Mouse (Mus musculus) inflammation-experienced regulatory T-cells, adult 6 months (primary cell): ENCODE results near the gene Mto1. TPM values are rescaled to one million over a fixed set of nuclear protein-coding genes. Genes with fewer than 3 reads are reported as not detected.

Experiments
- ATAC-seq: one replicate; pipeline ENCODE4 v1.8.0; 2017
- polyA plus RNA-seq, 3 experiments: library from polyadenylated mRNA; unstranded; fragments of 100-300 nt; shearing (Covaris generic); gene quantifications; one replicate each; pipeline ENCODE4 v1.2.1; 2017

Gene Mto1
- polyA plus RNA-seq = 10 to 100 TPM; 12.8 to 19.9 (median 16.0) TPM

DNA sequence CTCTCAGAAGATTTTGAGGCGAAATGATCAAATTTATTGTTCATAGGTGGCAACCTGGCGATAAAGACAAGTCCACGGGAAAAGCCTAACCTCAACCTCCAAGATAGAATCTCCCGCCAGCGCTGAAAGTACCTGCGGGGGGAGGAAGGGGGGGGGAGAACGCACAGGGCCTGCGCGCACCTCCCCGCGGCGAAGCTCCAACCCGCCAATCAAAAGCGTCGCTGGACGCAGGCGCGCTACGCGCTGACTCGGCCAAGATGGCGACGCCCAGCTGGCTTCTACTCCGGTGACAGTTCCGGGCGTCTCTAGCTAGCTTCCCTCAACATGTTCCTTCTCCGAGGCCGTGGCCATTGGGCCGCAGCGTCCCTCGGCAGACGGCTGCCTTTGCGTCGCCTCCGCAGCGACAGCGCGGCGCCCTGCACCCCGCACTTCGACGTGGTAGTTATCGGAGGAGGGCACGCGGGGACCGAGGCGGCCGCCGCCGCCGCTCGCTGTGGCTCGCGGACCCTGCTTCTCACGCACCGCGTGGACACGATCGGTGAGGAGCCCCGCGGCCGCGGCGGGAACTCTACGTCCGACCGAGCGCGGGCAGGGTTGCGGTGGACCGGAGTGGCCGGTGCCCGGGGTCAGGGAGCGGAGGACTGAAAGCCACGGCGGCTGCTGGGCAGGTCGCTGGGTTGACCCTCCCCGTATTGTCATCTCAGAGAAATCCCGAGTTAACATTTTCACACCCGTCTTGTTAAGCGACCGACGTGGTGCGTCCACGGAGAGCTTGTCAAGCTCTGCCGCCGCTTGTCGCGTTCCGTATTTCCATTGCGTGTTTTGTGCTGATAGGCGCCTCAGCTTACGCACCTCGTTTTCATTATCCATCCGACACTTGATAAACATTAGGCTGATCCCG, at the start of gene Mto1, which contains the start of gene Gm17324:
TSS of gene Mto1 (plus strand) at position 236 of the 901 bp plus-strand sequence.
TSS of gene Gm17324 (minus strand) at position 814 of the 901 bp plus-strand sequence.
- ATAC-seq = peak; percentile 87

DNA sequence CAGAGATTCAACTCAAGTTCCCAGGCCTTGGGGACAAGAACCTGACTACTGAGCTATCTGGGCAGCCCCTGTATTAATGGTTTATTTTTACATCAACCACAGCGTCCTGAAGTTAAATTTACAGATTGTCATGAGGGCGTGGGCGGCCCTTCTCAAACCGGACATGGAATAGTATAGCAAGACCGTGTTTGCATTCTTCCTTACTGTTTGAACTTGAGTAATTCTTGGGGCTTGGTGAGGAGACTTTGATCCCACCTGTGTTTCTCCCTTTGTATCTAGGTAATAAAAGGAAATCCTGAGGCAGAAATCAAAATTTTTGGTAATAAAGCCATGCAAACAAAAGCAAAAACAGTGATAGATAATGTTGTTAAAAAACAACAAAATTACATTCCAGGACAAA, 47.4 kb upstream of the Mto1 start:
- ATAC-seq = no peak

DNA sequence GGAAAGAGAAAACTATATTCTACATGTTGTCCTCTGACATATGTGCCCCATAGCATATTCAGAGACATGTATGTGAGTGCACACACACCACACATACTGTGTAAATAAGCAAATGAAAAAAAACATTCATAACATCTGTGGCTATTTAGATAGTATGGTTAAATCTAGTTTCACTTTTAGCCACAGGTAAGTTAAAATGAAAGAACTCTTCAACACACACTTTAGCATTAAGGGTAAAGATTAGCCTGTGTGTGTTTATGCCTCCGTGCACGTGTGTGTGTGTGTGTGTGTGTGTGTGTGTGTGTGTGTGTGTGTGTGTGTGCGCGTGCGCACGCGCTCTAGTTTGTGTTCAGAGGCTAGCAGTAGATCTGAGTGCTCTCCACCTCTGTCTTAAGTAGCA, 46.4 kb upstream of the Mto1 start:
- peak; percentile 54 for ATAC-seq

DNA sequence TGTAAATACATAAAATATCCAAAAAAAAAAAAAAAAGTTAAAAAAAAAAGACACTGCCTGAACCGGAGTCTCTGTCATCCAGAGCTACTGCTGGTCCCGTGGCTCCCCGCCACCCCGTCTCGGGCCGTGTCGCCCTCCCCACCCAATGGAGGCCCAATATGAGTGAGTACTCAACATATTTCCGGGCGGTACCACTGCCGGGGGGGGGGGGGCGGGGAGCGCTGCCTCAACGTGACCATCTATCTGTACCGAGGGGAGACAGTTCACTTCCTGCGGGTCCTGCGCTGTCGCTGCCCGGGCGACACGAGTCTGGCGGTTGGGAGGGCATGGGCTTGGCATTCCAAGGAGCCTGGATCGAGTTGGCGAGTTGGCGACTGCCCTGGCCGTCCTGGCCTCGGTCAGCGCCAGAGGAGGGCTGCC, 20.6 kb upstream of the Mto1 start:
- ATAC-seq = peak; percentile 92

DNA sequence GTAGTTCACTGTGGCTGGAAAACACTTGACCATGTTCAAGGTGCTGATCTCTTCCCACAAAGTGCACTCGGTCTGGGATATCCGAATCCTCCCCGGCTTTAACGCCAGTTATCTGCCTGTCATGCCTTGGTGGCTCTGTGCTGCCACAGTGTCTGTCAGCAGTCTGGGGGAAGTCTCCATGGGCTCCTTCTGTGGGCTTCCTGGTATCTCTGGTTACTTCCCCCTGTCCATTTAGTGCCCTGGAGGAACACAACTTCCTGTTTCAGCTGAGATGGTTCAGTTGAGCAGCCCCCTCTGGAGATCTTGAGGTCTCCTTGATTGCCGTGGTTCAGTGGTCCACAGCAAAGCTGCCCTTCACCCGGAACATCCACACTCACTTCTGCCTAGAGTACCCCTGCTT, 19.8 kb upstream of the Mto1 start:
- ATAC-seq = no peak

DNA sequence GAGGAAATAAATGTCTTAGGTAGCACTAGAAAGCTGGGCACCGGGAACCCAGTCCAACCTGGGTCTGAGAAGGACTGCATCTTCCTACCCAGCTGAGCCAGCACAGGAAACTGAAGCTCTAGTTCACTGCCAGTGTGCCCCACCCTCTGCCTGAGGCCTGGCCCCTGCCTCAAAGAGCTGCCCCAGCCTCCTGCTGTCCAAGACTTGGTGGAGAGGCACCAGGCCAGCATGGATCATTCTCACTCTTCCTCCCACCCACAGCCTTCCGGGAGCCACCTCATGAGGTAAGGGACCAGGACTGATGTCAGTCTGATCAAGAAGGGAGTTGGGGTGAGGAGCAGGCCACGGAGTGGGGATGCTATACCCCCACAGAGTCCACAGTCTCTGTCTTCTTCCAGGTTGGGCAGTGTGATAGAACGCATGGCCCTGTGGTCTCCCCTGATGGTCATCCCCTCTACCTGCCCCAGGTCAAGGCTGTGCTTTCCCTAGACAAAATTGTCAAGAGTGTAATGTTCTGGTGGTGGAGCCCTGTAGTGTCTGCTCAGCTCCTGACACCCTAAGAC, 19.1 kb upstream of the Mto1 start:
- ATAC-seq = no peak

DNA sequence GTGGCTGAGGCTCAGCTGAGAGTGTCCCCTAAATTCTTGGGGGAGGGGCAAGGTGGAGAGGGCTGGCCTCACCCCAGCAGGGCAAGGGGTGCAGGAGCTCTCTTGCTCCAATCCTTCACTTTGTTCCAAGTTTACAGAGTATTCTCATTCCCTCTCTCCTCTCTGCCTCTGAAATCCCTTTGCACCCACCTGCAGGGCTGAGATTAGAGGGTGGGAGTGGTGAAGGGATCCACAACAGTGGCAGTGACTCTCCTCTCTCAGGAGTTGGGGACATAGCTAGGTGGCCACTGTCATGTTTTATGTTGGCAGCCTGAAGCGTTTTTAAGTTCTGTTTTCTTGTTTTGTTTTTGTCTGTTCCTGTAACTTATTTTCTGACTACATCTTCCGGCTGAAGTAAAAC, 18.5 kb upstream of the Mto1 start:
- no peak for ATAC-seq

DNA sequence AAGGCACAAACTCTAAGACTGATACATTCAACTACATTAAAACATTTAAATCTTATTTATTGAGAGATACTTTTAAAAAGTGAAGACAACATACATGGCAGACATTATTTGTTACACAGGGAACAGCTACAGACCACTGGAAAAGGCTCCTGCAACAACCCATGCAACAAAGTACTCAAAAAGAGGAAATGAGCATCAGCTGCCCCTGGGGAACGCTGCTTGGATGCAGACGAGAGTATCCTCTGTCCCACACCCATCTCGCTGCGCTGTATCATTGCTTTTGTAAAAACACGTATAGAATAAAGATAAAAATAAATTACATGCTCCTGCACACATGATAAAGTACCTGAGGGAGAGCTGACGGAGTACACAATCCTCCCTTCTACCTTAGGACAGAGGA, 17.5 kb upstream of the Mto1 start:
- ATAC-seq = no peak

DNA sequence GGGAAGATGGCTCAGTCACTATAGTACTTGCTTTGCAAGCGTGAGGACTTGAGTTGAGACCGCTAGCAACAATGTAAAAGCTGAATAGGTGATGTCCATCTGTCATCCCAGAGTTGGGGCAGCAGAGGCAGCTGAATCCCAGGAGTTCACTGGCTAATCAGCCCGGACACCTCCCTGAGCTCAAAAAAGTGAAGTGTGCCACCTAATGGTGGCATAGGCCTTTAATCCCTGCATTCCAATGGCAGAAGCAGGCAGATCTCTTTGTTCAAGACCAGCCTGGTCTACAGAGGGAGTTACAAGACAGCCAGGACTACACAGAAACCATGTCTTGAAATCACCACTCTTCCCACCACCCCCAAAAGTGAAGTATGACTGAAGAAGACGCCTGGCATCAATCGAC, 15.5 kb upstream of the Mto1 start:
- no peak for ATAC-seq

DNA sequence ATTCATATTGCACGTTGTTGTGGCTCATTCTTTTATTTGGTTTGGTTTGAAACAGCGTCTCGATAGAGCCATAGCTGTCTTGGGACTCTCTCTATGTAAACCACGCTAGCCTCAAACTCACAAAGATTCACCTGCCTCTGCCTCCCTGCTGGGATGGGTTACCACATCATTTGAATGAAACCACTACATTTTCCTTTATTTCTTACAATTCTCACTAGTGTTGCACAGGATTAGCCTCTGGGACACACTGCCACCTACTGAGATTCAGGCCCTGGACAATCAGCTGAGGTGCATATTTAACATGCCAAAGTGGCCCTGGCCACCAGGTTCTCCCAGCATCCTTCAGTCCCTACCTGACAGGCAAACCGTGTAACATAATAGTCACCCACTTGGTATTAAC, 8.6 kb upstream of the Mto1 start:
- no peak for ATAC-seq

DNA sequence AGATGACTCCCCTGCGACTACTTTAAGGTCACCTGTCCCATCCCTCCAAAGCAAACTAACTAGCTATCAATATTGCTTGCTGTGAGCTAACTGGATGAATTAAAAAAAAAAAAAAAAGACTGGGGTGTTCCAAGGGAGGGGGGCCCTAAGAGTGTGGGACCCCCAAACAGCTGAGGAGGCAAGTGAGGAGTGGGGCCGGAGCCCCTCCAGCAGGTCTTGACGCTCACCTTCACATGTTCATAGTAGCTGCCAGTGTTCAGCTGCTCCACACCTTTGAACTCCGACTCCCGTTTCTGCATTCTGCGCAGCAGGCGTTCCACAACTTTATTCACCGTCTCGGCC, 5.8 kb upstream of the Mto1 start:
- ATAC-seq = no peak

DNA sequence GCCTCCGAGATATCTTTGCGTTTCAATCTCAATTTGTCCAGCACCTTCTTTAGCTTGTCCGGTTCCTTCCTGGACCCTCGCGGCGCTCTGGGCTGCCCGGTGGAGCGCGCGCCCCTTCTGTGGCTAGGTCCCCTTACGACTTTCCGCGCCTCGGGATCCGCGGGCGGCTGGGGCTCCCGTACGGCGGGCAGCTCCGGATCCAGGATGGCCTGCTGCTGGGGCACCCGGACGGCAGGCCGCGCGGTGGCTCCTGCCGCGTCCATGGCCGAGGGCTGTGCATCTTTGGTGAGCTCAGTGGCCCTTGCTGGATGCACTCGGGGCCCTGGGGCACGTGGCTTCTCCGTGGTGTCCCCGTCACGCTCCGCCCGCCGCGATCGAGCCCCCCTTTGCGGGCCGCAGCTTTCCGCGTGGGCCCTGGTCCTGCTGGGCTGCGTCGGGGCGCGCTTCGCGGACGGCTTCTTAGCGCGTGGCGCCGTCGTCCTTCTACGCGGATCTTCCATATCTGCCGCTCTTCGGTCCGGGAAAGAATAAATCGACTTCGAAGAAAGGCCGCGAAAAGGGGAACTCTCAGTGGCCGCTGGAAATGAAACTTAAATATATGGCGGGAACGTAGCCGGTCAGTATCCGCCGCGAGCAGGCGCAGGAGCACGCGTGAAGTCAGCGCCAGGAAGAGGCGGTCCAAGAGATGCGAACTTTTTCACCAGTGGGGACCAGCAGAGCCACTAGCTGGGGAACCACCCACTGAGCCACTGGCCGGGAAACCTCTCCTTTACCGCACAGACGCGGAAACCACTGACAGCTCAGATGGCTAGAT, 5.2 kb upstream of the Mto1 start, which contains the start of gene Cgas:
TSS of gene Cgas (minus strand) at position 659 of the 814 bp plus-strand sequence.
- peak; percentile 61 for ATAC-seq

DNA sequence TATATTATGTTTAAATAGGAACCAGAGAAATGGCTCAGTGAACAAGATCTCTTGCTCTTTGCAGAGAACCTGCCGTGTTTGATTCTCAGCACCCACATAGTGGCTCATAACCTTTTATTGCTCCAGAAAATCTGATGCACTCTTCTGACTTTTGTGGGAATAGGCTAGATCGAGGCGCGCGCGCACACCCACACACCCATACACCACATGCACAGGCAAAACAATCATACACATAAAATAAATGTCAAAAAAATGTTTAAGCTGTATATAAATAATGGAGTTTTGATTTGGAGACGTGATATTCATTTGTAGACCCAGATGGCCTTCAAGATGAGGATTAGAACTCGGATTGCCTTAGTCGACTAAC, 419 bp upstream of the Mto1 start:
- no peak for ATAC-seq

DNA sequence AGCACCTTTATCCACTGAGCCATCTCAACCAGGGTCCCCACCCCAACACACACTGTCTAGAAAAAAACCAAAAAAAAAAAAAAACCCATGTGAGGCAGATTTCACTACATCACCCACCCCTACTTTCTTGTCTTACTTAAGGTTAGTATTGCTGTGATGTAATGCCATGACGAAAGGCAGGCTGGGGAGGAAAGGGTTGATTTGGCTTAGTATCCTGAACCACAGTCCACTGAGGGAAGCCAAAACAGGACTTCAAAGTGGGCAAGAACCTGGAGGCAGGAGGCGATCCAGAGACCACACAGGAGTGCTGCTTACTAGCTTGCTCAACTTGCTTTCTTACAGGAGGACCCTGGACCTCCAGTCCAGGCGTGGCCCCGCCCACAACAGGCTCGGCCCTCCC, 2.4 kb downstream of the Mto1 start:
- no peak for ATAC-seq

DNA sequence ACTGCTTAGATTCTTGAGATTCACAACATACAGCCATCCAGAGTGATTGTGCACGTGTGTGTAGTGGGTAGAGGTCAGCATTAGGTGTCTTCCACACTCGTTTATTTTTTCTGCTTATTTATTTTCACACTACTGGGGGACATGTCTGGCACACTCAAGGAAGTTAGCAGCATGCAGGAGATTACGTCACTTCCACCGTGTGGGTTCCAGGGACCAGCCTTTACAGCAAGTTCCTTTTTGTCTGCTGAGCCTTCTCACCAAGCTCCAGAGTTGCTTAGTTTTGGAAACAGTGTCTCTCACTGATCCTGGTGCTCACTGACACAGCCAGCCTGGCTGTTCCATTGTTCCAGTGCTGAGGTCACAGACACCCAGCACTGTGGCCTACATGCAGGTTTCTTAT, 3.4 kb downstream of the Mto1 start:
- ATAC-seq = no peak

DNA sequence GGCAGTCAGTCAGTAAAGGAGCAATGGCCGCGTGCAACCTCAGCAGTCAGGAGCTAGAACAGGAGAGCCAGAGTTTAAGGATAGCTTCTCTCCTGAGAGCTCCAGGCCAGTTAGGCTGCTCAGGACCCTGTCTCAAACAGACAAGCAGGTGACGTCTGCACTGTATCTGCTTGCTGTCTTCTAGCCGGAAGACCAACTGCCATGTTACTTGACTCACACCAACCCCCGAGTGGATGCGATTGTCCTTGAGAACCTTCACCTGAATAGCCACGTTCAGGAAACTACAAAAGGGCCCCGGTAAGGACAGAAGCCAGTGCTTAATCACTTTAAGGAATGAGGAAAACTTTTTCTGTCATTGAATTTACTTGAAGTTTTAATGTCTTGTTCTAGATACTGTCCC, 9.0 kb downstream of the Mto1 start:
- ATAC-seq = no peak

DNA sequence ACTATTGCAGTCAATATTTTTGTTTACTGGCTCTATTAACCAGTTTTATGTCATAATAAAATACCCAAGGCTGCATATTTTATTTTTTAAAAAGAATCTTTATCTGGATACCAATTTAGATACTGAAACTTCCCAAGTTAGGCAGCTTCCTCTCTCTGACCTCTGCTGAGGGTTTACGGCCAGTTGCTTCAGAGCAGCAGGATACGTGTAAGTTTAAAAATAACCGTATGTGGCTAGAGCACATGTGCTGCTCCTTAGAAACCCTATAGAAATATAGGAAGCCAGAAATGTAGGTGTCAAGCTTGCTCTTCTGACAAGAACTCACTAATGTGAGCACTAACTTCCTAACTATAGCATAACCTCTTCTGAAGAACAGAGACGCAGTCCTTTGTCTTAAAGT, 15.3 kb downstream of the Mto1 start:
- no peak for ATAC-seq

DNA sequence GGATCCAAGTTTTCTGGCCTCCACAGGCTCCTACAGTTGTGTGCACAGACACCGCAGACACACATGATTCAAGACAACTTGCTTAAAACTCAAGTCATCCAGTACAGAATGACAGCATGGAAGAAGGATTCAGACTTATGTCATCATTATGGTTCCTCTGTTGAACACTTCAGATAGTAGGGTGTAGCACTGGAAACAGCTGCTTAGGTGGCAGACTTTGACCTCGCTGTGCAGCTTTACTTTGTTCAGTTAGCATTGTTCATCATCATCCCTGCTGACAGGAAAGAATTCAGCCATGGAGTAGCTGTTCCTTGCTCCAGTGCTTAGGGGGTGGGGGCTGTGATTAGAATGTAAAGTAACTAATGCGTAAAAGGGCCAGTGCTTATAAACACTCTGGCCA, 17.7 kb downstream of the Mto1 start:
- ATAC-seq = no peak

DNA sequence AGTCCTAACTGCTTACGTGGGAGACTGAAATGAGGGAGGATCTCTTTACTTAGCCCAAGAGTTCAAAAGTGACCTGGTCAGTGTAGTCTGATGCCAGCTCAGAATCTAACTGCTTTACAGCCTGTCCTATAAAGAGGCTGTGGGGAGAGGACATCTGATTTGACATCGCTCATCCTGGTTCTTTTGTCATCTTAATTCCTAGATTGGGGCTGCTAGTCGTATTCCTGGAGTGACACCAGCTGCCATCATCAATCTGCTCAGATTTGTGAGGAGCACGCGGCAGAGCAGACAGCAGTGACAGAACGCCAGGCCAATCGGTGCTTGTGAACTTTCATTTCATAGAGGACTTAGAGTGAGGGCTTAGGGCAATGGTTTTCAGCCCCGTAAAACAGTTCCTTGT, 25.6 kb downstream of the Mto1 start:
- no peak for ATAC-seq

DNA sequence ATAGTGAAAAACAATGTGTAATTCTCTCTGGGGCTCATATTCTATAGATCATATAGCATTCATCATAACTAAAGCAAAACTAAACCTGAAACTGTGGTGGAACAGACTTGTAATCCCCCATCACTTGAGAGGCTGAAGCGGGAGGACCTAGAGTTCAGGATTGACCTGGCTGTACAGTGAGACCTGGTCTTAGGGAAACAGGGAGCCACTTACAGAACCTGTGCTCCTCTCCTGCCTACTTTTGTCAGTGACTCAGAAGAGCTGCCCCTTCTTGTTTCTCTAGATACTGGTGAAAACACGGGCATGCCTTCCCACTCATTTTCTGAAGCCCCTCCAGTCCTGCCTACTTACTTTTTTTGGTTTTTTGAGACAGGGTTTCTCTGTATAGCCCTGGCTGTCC, 26.3 kb downstream of the Mto1 start:
- no peak for ATAC-seq

DNA sequence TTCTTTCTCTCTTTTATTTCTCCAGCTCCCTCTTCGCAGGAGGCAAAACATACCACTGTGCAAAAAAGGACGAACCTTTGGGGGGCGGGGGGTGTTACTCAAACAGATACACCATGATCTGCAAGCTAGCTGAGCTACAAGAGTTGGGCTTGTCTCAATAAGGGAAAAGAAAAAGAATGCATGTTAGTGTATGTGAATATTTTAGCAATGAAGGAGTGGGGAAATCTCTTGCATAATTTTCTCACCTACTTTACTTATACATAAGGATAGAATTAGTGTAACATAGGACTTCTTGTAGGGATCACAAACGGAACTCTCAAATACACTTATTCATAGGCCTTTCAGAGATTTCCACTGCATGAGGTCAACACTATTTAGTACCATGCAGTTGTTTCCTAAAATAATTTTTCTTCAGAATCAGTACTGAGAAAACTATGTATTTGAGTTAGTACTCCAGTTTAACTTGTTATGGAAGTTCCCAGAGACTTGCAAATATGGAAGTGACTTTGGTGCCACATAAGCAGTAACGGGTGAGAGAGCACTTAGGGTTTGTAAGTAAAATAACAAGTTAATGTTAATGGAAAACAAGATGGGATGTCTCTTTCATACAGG, 26.9 kb downstream of the Mto1 start:
- ATAC-seq = no peak

DNA sequence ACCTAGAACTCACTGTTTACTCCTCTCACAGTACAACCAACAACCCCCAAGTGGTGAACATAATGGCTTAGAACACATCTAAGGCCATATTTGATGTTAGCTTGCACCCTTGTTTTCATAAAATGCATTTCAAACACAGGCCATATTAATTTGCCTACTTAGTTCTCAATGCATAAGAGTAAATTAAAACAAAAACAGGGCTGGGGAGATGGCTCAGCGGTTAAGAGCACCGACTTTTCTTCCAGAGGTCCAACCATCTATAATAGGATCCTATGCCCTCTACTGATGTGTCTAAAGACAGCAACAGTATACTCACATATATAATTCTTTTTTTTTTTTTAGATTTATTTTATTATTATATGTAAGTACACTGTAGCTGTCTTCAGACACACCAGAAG, 27.4 kb downstream of the Mto1 start:
- ATAC-seq = no peak

DNA sequence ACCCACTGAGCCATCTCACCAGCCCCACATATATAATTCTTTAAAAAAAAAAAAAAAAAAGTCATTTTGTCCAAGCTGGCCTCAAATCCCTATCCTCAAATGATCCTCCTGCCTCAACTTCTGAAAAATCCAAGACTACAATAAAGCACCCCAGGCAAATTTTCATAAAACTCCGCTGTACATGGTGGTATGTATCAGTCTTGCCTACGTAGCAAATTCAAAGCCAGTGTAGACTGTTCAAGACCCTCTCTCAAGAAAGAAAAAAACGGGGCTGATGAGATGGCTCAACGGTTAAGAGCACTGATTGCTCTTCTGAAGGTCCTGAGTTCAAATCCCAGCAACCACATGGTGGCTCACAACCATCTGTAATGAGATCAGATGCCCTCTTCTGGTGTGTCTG, 27.9 kb downstream of the Mto1 start:
- ATAC-seq = no peak
